Mouse (Mus musculus): Measurements from ENCODE around the gene Xrcc5.

Gene Xrcc5

DNA sequence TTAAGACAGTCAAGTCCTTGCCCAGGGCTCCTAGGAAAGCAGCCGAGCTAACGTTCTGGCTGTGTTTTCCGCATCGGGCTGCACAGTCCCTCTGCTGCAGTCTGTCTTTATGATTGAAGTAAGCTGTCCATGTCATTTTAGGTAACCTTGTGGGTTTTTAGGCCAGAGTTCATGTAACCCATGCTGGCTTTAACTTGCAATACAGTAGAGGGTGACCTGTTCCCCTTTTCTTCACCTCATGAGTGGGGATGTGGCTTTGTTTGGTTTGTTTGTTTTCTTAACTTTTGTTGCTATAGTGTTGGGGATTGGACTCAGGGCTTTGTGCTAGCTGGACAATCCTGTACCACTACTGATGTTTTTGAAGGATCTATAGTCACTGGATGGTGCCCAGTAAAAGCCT, 83.2 kb downstream of the Xrcc5 start:
- DNase-seq (ENCODE audit: low spot score in 2 of 2): no peak

GRCm38 (mm10) chr1:72399720-72400401, 92.6 kb downstream of the Xrcc5 start:
- no peak for DNase-seq (ENCODE audit: low spot score in 2 of 2)

- no peak for DNase-seq (ENCODE audit: low spot score in 2 of 2)
Observed at GRCm38 (mm10) chr1:72400616-72401015, 93.4 kb downstream of the Xrcc5 start.

DNA sequence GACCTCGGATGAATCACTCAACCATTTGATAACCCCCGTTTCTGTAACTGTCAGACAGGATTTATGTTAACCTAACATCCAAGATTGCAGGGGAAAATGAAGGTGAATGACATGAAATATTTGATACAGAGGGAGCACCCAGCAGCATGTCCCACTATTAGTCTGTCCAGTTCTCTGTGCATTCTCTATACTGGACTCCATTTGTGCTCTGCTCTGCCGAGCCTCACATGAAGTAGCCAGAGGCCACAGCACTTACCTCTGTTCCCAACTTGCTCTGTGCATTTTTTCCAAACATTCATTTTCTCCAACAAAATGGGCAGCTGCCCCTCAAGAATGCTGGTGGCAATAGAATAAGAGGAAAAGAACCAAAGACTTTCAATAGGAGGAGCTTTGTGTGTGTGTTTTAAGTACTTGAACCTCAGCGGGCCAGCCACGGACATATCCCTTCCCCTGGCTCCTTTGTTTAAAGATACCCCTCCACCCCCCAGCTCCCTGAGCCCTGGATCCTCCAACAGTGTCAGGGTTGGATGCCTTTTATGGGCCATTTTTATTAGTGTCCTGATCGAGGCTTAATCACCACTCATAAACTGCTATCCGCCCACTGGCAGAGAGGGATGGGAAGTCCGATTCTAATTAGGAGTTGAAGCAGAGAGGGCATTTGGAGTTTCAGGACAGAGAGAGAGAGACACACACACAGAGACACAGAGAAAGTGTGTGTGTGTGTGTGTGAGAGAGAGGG, 94.3 kb downstream of the Xrcc5 start:
- DNase-seq (ENCODE audit: low spot score in 2 of 2): no peak

DNA sequence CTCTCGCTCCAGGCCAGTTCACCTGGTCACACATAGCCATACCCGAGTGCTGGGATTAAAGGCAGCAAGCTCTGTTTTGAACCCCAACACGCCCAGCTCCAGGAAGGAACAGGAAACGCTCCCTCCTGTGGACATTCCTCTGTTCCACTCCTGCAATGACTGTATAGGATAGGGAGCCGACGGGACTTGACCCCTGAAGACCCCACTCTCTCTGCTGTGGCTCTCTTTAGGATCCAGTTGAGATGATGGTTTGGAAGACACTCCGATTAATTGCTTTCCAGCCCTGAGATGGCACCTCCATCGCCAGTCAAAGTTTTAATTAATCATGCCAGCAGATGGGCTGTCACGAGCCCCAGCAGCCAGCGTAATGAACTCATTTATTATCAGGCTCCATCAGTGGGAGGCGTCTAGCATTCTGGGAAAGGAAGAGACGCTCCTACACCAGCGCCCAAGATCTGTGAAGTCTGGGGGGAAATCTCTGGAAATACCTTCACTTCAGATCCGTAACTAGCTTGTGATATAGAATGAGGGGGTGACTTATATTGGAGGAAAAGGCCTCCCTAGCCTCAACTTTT, 99.4 kb downstream of the Xrcc5 start:
- DNase-seq (ENCODE audit: low spot score in 2 of 2): no peak

- DNase-seq (ENCODE audit: low spot score in 2 of 2): no peak
Observed at GRCm38 (mm10) chr1:72409936-72410335, 102.7 kb downstream of the Xrcc5 start.

DNA sequence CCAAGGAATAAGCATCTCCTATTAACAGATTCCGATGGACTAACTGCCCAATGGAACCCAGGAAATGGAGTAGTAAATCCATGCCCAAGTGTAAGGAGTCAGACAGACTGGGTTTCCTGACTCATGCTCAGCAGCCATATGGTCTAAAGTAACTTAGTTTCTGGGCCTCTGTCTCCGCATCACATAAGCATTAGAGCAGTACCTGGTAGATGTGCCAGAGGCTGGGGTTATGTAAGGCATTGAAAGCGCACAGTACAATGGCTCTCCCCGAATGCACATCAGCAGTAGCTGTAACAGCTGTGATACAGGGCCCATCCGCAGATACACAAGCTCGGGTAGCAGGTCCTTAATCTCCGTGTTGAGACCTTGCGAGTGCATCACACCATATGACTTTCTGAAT, 103.9 kb downstream of the Xrcc5 start:
- DNase-seq (ENCODE audit: low spot score in 2 of 2): no peak

DNA sequence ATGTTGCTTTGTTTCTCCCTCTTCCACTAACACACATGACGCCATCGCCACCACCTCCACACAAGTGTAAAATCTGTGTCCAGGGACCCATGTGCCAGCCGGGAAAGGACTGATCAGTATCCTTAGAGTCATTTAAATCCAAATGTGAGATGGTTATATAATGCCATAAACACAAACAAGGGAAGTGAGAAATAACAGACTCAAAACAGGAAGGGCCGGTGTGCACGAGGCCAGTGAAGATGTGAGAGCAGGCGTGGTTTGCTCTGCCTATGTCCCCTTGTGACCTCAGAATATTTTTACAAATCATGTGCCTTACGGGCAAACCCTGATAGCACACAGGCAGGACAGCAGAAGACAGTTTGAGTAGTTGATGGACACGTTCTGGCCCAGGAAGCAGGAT, 106.0 kb downstream of the Xrcc5 start:
- no peak for DNase-seq (ENCODE audit: low spot score in 2 of 2)

DNA sequence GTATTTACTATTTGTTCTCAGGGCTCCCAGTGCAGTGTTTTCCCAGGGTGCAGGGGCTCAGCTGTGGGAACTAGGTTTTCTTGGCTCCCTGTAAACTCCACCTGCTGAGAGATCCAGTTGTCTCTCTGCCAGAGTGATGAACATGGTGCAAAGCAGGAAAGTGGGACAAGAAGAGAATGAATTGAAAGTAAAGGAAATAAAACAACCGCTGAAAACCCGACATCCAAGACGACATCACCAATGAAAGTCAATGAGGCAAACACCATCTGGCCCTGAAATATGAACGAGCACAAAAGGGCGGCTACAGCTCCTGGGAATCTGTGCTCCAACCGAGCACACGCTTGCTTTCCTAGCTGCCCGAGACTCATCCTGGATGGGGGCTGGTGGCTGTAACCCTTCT, 106.9 kb downstream of the Xrcc5 start:
- DNase-seq (ENCODE audit: low spot score in 2 of 2): no peak

GRCm38 (mm10) chr1:72414561-72415253, 107.5 kb downstream of the Xrcc5 start:
- no peak for DNase-seq (ENCODE audit: low spot score in 2 of 2)

GRCm38 (mm10) chr1:72418744-72419655, 111.8 kb downstream of the Xrcc5 start:
- no peak for DNase-seq (ENCODE audit: low spot score in 2 of 2)

DNA sequence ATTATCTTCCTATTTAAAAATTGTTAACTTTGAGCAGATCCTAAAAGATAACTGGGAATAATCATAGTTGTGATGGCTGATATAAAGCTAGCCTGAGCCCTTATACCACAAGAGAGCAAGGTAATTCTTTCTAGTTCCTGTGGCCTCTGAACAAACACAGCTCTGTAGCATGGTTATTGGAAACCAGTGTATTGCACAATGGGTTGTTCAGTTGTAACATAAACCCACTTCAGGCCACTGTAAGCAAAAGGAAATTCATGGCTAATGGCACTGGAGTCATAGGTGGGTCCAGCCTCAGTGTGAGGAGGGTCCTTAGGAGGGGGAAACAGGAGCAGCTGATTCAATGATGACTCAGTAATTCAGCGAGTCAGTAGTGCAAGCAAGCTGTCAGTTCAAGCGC, 113.0 kb downstream of the Xrcc5 start:
- DNase-seq (ENCODE audit: low spot score in 2 of 2): no peak

DNA sequence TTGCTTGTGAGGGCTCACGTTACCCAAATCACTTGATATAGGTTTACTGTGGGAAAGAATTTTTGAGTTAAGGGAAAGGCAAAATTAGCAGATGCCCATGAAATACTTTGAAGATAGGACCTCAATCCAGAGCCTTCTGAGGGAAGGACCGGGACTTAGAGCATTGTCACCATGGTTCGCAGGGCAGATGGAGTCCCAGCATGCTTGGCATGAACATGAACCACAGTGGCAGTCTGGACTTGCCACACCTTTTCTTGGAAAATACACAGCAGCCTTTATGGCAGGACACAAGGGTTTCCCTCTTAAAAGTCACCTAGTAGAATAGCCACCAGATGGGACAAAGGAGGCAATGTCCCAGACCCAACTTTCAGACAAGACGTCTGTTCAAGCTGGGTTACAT, 114.9 kb downstream of the Xrcc5 start:
- no peak for DNase-seq (ENCODE audit: low spot score in 2 of 2)

DNA sequence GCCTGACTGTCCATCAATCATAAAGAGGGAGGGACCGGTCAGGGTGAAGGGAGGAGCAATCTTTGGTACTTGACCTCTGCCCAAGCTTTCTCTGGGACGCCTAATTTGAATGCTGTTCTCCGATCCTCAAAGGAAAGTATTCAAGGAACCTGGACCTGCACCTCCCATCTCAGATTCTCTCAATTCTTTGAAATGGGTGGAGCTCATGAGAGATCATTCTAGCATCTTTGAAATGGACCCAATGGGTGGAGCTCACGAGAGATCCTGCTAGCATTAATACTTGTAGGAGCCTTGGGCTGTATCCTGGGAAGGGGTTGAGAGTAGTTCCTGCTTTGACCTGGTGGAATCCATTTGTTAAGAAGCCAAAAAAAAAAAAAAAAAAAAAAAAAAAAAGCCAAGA, 119.2 kb downstream of the Xrcc5 start:
- DNase-seq (ENCODE audit: low spot score in 2 of 2): no peak

DNA sequence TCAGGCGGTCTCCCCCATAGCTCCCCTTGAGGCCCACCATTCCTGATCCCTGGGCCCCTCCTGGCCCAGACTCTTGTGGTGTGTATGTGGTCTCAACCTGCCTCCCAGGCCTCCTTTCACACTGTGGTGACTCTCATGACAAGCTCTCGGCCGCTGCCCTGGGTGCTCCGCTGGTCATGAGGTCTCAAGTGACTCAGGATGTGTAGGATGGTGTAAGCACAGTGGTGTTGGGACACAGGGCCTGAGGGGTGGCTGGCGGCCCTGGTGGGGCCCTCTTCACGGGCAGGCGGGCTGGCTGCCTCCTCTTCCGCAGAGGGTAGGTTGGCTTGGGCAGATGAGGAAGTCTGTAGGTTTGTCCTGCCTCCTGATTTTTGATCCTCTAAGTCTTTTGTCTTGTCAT, 121.3 kb downstream of the Xrcc5 start:
- DNase-seq (ENCODE audit: low spot score in 2 of 2): no peak

- DNase-seq (ENCODE audit: low spot score in 2 of 2): no peak
Observed at GRCm38 (mm10) chr1:72429107-72429807, 122.0 kb downstream of the Xrcc5 start.

DNA sequence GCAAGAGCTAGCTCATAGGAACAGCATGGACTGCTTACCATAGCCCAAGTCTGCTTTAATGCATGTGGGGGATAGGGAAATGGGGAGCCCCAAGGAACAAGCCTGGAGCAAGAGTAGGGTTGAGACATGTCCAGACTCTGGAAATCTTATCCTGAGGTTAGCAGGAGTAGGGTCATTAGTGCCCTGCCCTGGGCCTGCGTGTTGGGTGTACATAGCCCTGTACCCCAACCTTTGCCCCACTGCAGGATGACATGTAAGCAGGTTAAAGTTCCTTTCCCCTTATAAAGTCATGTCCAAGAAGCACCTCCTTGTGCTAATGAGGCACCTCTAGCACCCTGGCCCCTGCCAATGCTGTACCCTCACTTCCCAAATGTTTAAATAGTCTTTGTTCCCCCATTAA, 125.4 kb downstream of the Xrcc5 start:
- DNase-seq (ENCODE audit: low spot score in 2 of 2): no peak

- DNase-seq (ENCODE audit: low spot score in 2 of 2): no peak
Observed at GRCm38 (mm10) chr1:72434510-72434909, 127.3 kb downstream of the Xrcc5 start.

DNA sequence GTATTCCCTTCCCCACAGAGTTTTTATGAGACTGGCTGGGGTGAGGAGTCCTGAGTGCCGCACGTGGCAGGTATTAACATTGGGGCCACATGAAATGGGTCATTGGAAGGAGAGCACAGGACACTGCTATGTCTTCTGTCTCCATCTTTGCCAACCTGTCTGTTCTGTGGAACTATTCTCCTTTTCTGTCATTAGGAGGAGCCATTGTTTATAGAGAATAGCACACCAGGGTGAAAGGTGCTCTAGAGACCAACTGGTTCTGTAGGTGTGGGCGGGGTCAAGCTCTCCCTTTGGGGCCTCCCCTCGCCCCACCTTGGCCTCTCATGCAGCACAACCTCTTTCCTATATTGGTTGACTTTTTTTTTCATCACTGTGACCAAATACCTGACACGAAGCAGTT, 129.7 kb downstream of the Xrcc5 start:
- no peak for DNase-seq (ENCODE audit: low spot score in 2 of 2)

- peak in 1 of 2 experiments; percentile 0 for DNase-seq (ENCODE audit: low spot score in 2 of 2)
Observed at GRCm38 (mm10) chr1:72439146-72439545, 131.9 kb downstream of the Xrcc5 start.

DNA sequence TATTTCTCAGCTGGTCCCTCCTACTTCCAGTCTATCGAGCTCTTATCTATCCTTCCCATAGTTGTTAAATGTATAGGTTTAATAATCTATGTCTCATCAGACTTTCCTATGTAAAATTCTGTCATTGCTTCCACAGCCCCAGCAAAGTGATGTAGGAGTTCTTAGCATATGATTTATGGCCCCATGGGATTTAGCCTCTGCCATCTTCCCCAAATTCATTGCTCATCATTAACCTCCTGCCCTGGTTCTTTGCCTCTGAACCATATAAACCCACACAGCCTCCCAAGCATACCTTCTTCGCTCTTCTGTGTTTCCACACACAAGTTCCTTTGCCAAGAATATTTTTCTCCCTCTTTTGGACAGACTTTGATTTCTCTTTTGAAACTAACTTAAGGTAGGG, 135.5 kb downstream of the Xrcc5 start:
- no peak for DNase-seq (ENCODE audit: low spot score in 2 of 2)

Data from heart, adult 9 months (tissue).